In the genomic region with DNA sequence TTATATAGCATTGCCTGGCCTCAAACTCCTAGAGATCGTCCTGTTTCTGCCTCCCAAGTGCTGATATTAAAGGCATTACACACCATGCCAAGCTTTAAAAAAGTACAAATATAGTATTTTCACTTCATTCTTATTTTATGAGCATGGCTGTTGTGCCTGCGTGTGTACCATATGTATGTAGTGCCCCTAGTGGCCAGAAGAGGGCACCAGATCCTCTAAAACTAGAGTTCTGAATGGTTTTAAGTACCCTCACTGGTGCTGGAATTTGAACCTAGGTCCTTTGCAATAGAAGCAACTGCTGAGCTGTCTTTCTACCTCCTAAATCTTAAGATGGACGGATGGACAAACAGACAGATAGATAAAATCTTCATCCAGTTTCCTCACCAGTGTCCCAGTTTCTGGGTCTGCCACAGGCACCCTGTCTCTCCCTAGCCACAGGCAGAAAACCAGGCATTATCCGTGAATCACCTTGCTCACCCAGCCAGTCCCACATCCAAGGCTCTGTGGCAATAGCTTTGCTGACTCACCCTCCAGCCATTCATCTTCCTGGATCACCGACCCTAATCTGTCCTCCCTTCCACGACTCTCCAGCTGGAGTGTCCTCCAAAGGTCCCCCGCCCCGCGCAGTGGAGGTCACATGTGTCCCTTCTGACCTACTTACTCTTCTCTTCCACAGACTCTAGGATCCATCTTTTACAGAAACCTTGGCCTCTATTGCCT, we compare ENCODE assay signal across 9 mouse cellular contexts. TPM values are rescaled to one million over a fixed set of nuclear protein-coding genes. Genes with fewer than 3 reads are reported as not detected.
DNase-seq lines count a peak whose midpoint lies in the region; ATAC-seq and TF ChIP-seq lines count a peak whose summit lies in the region.
"Had no signal": no experiment of that assay in that cellular context is flagged by ENCODE, and none has a peak within 500 bp of the region (broad histone marks: within the 10 kb centered on the region; RNA-seq: fewer than 3 reads in every experiment).

No protein-coding gene starts in this region.

- TF ChIP-seq EP300 in stomach, postnatal 0 days (optimal IDR thresholded peaks at IDR 0.05), result no peak

- H3K4me3 ChIP-seq in stomach, postnatal 0 days (ENCODE audit: low read depth, low read length), result no peak overlapping the region

- peak; percentile 78 for ATAC-seq in stomach, postnatal 0 days (ENCODE audit: low FRiP score, low TSS enrichment)

- H3K4me1 ChIP-seq in stomach, postnatal 0 days (replicated peaks; ENCODE audit: control insufficient read depth, insufficient read depth), result no peaks in the 10 kb centered on the region

- H3K9me3 ChIP-seq in stomach, postnatal 0 days (ENCODE audit: control insufficient read depth, low read length), result no peaks in the 10 kb centered on the region

- 55% methylated on average over 9 of the region's 9 CpGs for WGBS in stomach, postnatal 0 days

- H3K27ac ChIP-seq in stomach, postnatal 0 days (replicated peaks), result peak overlapping the region; percentile 53

- H3K4me2 ChIP-seq in stomach, postnatal 0 days (replicated peaks; ENCODE audit: low read depth), result no peak overlapping the region

- no peak overlapping the region for H3K9ac ChIP-seq in stomach, postnatal 0 days (ENCODE audit: low read length)

- no peaks in the 10 kb centered on the region for H3K36me3 ChIP-seq in stomach, postnatal 0 days (ENCODE audit: control insufficient read depth, insufficient read depth, low read length)

- H3K27me3 ChIP-seq in stomach, postnatal 0 days (ENCODE audit: control insufficient read depth, insufficient read depth, low read length), result no peaks in the 10 kb centered on the region

- peak; percentile 66 for TF ChIP-seq CTCF in stomach, postnatal 0 days (IDR thresholded peaks at IDR 0.05; ENCODE audit: low read depth)

- DNase-seq in 3134 (ENCODE audit: extremely low read depth, insufficient read length, low spot score), result peak; percentile 53
- peak; percentile 56 for DNase-seq in 3T3-L1 (ENCODE audit: low read depth, low spot score)
- peak; percentile 93 for DNase-seq in adrenal gland, postnatal 14 days
- peak; percentile 51 to 67 for DNase-seq in kidney, postnatal 4 days
- DNase-seq in stomach, postnatal 0 days (ENCODE audit: low spot score), result peak; percentile 48
- no peak for DNase-seq in frontal cortex, postnatal 25 days (ENCODE audit: low spot score in 2 of 2)
- DNase-seq in cerebellum, adult 9-11 months, result no peak

RNA-seq across cellular contexts. Expression of a gene that starts 2.9 kb away (rescaled TPM):
- 0.15 TPM in 1 of 2 replicates, not detected in the other for total RNA-seq in adrenal gland, postnatal 14 days (2021)
- 12.7 TPM in 2 replicates for polyA plus RNA-seq in stomach, postnatal 0 days (2015; fragmentation: Nextera tagmentation; extraction: Ambion mirVana)
- polyA plus RNA-seq: heart, embryonic 14.5 days; neural tube, embryonic 11.5 days had no signal

RNA-seq across cellular contexts. Expression of a gene that starts 54.4 kb away (rescaled TPM):
- total RNA-seq in adrenal gland, postnatal 14 days (2021), result 62.6 and 64.5 TPM in 2 replicates
- 5.2 and 5.7 TPM in 2 replicates for polyA plus RNA-seq in stomach, postnatal 0 days (2015; fragmentation: Nextera tagmentation; extraction: Ambion mirVana)

RNA-seq across cellular contexts. Expression of a gene that starts 59.8 kb away (rescaled TPM):
- total RNA-seq in adrenal gland, postnatal 14 days (2021), result not detected in 2 replicates
- polyA plus RNA-seq in stomach, postnatal 0 days (2015; fragmentation: Nextera tagmentation; extraction: Ambion mirVana), result 1.2 and 2.2 TPM in 2 replicates

Comparison
In these comparisons a context has a peak if more than half of its experiments do, and no peak if none do; other contexts are left out.
1. DNase-seq: peak in 3134 (single experiment), 3T3-L1 (single experiment), adrenal gland, postnatal 14 days (single experiment), kidney, postnatal 4 days (2 of 2) and stomach, postnatal 0 days (single experiment); none in frontal cortex, postnatal 25 days (0 of 2) and cerebellum, adult 9-11 months (single experiment).